Mouse (Mus musculus): ENCODE measurements at regions not wholly inside any gene's neighbourhood (a gene's known extent, or its start where the extent isn't known, plus 50 kb on each side); places are given as distances from the start of the nearest gene placed in this dataset.

GRCm38 (mm10) chr6:101596995-101597394, 219.3 kb upstream of the Pdzrn3 start:
- TF ChIP-seq POLR2A (IDR thresholded peaks at IDR 0.05; ENCODE audit: borderline replicate concordance, control insufficient read depth, low read depth, low read length) (no peak), CTCF (IDR thresholded peaks at IDR 0.05; ENCODE audit: control insufficient read depth, insufficient read depth, low read length) (no peak)
